8 mouse cellular contexts compared by ENCODE assay signal in genomic region chr10:5921771-5922170, GRCm38 (mm10). TPM values are rescaled to one million over a fixed set of nuclear protein-coding genes. Genes with fewer than 3 reads are reported as not detected.
A peak's percentile ranks its signal among the peaks of the same experiment; 100 is the strongest.
DNase-seq lines count a peak whose midpoint lies in the region; ATAC-seq lines count a peak whose summit lies in the region.

No protein-coding gene starts in this region.

- peak overlapping the region; percentile 86 for H3K4me3 ChIP-seq in hindbrain, embryonic 14.5 days (replicated peaks; ENCODE audit: low read length)
- H3K4me3 ChIP-seq in midbrain, embryonic 16.5 days (ENCODE audit: low read depth, low read length): peak overlapping the region; percentile 95

- DNase-seq in adrenal gland, postnatal 14 days: peak; percentile 4
- no peak for DNase-seq in adrenal gland, adult 2 months
- peak; percentile 7 to 8 for DNase-seq in left cerebral cortex, postnatal 14 days (ENCODE audit: low spot score in 2 of 2)
- no peak for DNase-seq in left cerebral cortex, adult 11 months (ENCODE audit: low spot score)
- no peak for DNase-seq in hindbrain, embryonic 14.5 days (ENCODE audit: low spot score)
- DNase-seq in spleen, postnatal 14 days (ENCODE audit: low spot score in 2 of 2): no peak
- DNase-seq in retina, embryonic 14.5 days (ENCODE audit: low spot score): no peak

- H3K9ac ChIP-seq in hindbrain, embryonic 14.5 days: peak overlapping the region; percentile 91
- H3K9ac ChIP-seq in midbrain, embryonic 16.5 days (ENCODE audit: low read depth, low read length): peak overlapping the region; percentile 95

- H3K36me3 ChIP-seq in hindbrain, embryonic 14.5 days (replicated peaks; ENCODE audit: control insufficient read depth, insufficient read depth): 0 out of 2 replicates have a peak, but pooled peaks cover 3% of the 10 kb centered on the region
- H3K36me3 ChIP-seq in midbrain, embryonic 16.5 days (ENCODE audit: control insufficient read depth, insufficient read depth, low read length): no peaks in the 10 kb centered on the region

- intact Hi-C loops in left cerebral cortex, postnatal 14 days (cut with DNase I): loop anchor here (5.0 kb wide), 1 partner anchor 54 kb away; no protein-coding TSS in a partner anchor

- under 1% methylated on average over 31 of the region's 31 CpGs for WGBS in hindbrain, embryonic 14.5 days
- under 1% methylated on average over 26 of the region's 31 CpGs for WGBS in midbrain, embryonic 16.5 days

- peaks cover 10% of the 10 kb centered on the region; the same call in 1 of the 2 replicates for H3K4me1 ChIP-seq in hindbrain, embryonic 14.5 days (replicated peaks; ENCODE audit: control insufficient read depth, insufficient read depth, low read length)
- H3K4me1 ChIP-seq in midbrain, embryonic 16.5 days (ENCODE audit: control insufficient read depth, insufficient read depth, low read length): peaks cover 9% of the 10 kb centered on the region

- peak; percentile 33 for ATAC-seq in hindbrain, embryonic 14.5 days (ENCODE audit: low FRiP score)
- peak; percentile 50 for ATAC-seq in midbrain, embryonic 16.5 days

- peak overlapping the region; percentile 73 for H3K27ac ChIP-seq in hindbrain, embryonic 14.5 days
- peak overlapping the region; percentile 86 for H3K27ac ChIP-seq in midbrain, embryonic 16.5 days (ENCODE audit: low read length)

- H3K4me2 ChIP-seq in hindbrain, embryonic 14.5 days (replicated peaks): peak overlapping the region; percentile 67
- H3K4me2 ChIP-seq in midbrain, embryonic 16.5 days (ENCODE audit: low read length): peak overlapping the region; percentile 71

- no peaks in the 10 kb centered on the region for H3K9me3 ChIP-seq in hindbrain, embryonic 14.5 days (ENCODE audit: control insufficient read depth, low read length)
- H3K9me3 ChIP-seq in midbrain, embryonic 16.5 days (replicated peaks; ENCODE audit: control insufficient read depth, low read length, poor library complexity, severe bottlenecking): no peaks in the 10 kb centered on the region

- H3K27me3 ChIP-seq in hindbrain, embryonic 14.5 days (ENCODE audit: control insufficient read depth, insufficient read depth, low read length): no peaks in the 10 kb centered on the region
- no peaks in the 10 kb centered on the region for H3K27me3 ChIP-seq in midbrain, embryonic 16.5 days (ENCODE audit: control insufficient read depth, insufficient read depth, low read depth, low read length)

RNA-seq across cellular contexts. Expression of gene Rgs17, which starts 0.4 kb away (rescaled TPM):
- total RNA-seq in adrenal gland, postnatal 14 days (2021): 1.1 and 1.5 TPM in 2 replicates
- 1 to 10 TPM; 1.2 to 1.6 TPM for total RNA-seq in adrenal gland, adult 2 months (2021)
- polyA plus RNA-seq in adrenal gland, adult 2 months (2012; rRNA removed): 0.03 and 0.08 TPM in 2 replicates
- 10 to 100 TPM; 60.2 to 63.7 TPM for total RNA-seq in left cerebral cortex, postnatal 14 days (2021)
- 29.1 and 29.5 TPM in 2 replicates for polyA plus RNA-seq in hindbrain, embryonic 14.5 days (2014; fragmentation: Nextera tagmentation; extraction: Ambion mirVana)
- 28.4 and 35.5 TPM in 2 replicates for polyA plus RNA-seq in midbrain, embryonic 16.5 days (2015; fragmentation: Nextera tagmentation; extraction: Ambion mirVana)

Comparison
In these comparisons a context has a peak if more than half of its experiments do, and no peak if none do; other contexts are left out.
1. DNase-seq: peak in adrenal gland, postnatal 14 days (single experiment) and left cerebral cortex, postnatal 14 days (2 of 2); none in adrenal gland, adult 2 months (single experiment), left cerebral cortex, adult 11 months (single experiment), hindbrain, embryonic 14.5 days (single experiment), spleen, postnatal 14 days (0 of 2) and retina, embryonic 14.5 days (single experiment).
2. RNA of gene Rgs17, which starts 0.4 kb away (total RNA-seq): 60.2 to 63.7 TPM in left cerebral cortex, postnatal 14 days; 1.2 to 1.6 TPM in adrenal gland, adult 2 months and 1.1 to 1.5 TPM in adrenal gland, postnatal 14 days; every median in the first group is over 10 times any median in the second.